In the genomic region with DNA sequence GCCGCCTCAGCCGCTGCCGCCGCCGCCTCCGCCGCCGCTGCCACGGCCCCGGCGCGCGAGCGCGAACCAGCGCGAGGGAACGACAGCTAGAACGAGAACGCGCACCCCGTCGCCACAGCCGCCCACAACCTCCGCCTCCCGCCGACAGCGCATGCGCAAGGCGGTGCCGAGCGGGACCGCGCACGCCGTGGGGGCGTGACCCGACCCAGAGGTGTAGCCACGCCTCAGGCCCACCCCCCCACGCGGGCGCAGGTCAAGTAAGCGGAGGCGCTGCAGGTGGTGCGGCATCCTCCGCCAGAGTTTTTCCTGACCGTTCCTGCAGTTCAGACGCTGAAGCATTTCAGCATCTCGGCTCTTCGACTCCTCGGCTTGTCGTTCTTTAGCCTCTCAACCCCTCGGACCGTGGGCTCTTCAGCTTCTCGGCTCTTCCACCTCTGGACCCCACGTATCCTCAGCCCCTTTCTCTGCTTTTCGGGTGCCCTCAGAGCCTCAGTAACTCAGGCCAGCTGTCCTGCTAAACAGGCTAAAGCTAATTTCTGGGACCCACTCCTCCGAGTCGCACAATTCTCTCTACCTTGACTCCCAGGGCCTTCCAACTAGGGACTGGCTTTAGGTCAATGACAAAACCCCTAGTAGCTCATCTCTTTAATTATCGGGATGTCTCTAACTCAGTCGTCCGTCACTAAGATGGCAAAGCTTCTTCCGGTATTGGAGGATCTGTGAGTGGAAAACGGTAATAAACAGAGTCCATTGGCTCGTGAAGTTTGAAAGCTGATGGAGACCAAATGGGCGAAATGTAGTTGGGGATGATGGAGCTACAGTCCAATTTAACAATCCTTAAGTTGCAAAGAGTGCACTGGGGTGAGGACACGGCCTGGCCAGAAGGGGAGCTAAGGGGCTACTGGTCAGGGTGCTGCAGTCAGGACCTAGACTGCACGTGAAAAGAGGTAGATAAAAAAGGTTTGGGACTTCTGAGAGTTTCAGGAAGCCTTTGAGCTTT, we compare ENCODE assay signal across 8 mouse cellular contexts. TPM values are rescaled to one million over a fixed set of nuclear protein-coding genes. Genes with fewer than 3 reads are reported as not detected.
DNase-seq lines count a peak whose midpoint lies in the region; ATAC-seq and TF ChIP-seq lines count a peak whose summit lies in the region.

A gene (minus strand): TSS at position 93 of the 1,000 bp plus-strand sequence.

- peaks cover 4% of the 10 kb centered on the region for H3K4me1 ChIP-seq in cortical plate, adult 2 months (ENCODE audit: control insufficient read depth, insufficient read depth, low read length)
- H3K4me1 ChIP-seq in megakaryocyte, embryonic 14.5 days, result peaks cover 55% of the 10 kb centered on the region

- H3K9me3 ChIP-seq in megakaryocyte, embryonic 14.5 days, result no peaks in the 10 kb centered on the region

- H3K36me3 ChIP-seq in megakaryocyte, embryonic 14.5 days (replicated peaks; ENCODE audit: low read length), result no peaks in the 10 kb centered on the region

- no peak within 1 kb of the TSS; the same call in 1 of the 2 replicates for H3K27ac ChIP-seq in cortical plate, adult 2 months (ENCODE audit: insufficient read depth, low read length)

- peak; percentile 81 for ATAC-seq in activated CD4-positive, CD25-positive, alpha-beta regulatory T cell, adult 4 months

- H3K27me3 ChIP-seq in megakaryocyte, embryonic 14.5 days (replicated peaks), result no peaks in the 10 kb centered on the region

- no peak for TF ChIP-seq CTCF in cortical plate, adult 2 months (IDR thresholded peaks at IDR 0.05; ENCODE audit: extremely low read depth, insufficient read depth, low read length)

- peak; percentile 67; the same call in 1 of the 2 replicates for TF ChIP-seq POLR2A in cortical plate, adult 2 months (IDR thresholded peaks at IDR 0.05; ENCODE audit: extremely low read depth, insufficient read depth, low read length)

- H3K4me3 ChIP-seq in cortical plate, adult 2 months (ENCODE audit: insufficient read depth, low read length), result peak within 1 kb of the TSS; percentile 62
- H3K4me3 ChIP-seq in megakaryocyte, embryonic 14.5 days (replicated peaks), result peak within 1 kb of the TSS; percentile 95

- DNase-seq in gastrocnemius, adult 8-10 months (ENCODE audit: low spot score in 2 of 2), result peak; percentile 97 to 98
- peak; percentile 83 for DNase-seq in hindlimb bud, embryonic 11.5 days (ENCODE audit: extremely low spot score, low read depth, low spot score)
- peak; percentile 97 to 98 for DNase-seq in left cerebral cortex, adult 8-10 months (ENCODE audit: low spot score in 2 of 2)
- DNase-seq in right cerebral cortex, postnatal 10 days (ENCODE audit: low spot score in 2 of 2), result peak; percentile 98 to 99
- peak; percentile 99 for DNase-seq in urinary bladder, postnatal 25 days (ENCODE audit: low spot score)

RNA-seq across cellular contexts. Expression of the gene that starts here (rescaled TPM):
- 10 to 100 TPM; 19.3 to 22.7 TPM for polyA plus RNA-seq in activated CD4-positive, CD25-positive, alpha-beta regulatory T cell, adult 4 months (2017; shearing (Covaris generic))
- 48.4 and 48.7 TPM in 2 replicates for polyA plus RNA-seq in cortical plate, adult 2 months (2012; rRNA removed)
- 10 to 100 TPM; 49.2 to 71.6 (median 52.8) TPM for total RNA-seq in gastrocnemius, adult 8-10 months (2022)
- 10 to 100 TPM; 65.1 to 76.5 (median 75.6) TPM for total RNA-seq in left cerebral cortex, adult 8-10 months (2022)
- polyA plus RNA-seq in megakaryocyte, embryonic 14.5 days (2012; ENCODE audit: insufficient read depth, low replicate concordance), result 0.58 and 0.97 TPM in 2 replicates

Comparison
In these comparisons a context has a peak if more than half of its experiments do, and no peak if none do; other contexts are left out.
1. RNA of the gene that starts here (polyA plus RNA-seq): 48.4 to 48.7 TPM in cortical plate, adult 2 months and 19.3 to 22.7 TPM in activated CD4-positive, CD25-positive, alpha-beta regulatory T cell, adult 4 months; 0.58 to 0.97 TPM in megakaryocyte, embryonic 14.5 days; every median in the first group is over 10 times any median in the second.
2. Peak in every context shown above with its lines, with median percentiles within 50 percentile points of each other: DNase-seq.